Mouse (Mus musculus): ENCODE results near the gene Edem2. TPM values are rescaled to one million over a fixed set of nuclear protein-coding genes. Genes with fewer than 3 reads are reported as not detected.
A peak's percentile ranks its signal among the peaks of the same experiment; 100 is the strongest.

The Edem2 gene
- polyA plus RNA-seq (2012; ENCODE audit: insufficient read depth, insufficient read length, missing spikeins): 13.0 and 13.7 TPM in 2 replicates

- H3K4me3 ChIP-seq (ENCODE audit: insufficient read depth, low read depth, low read length): peak within 1 kb of the TSS; percentile 97
- peaks cover 5% of the 10 kb centered on the region for H3K4me1 ChIP-seq (ENCODE audit: control insufficient read depth, insufficient read depth, insufficient read length, low read length)
- H3K27ac ChIP-seq (replicated peaks; ENCODE audit: low read depth, low read length): no peak within 1 kb of the TSS
Observed at GRCm38 (mm10) chr2:155729158-155729645, at the start of gene Edem2. Gene Edem2 (minus strand): TSS chr2:155729475.

DNA sequence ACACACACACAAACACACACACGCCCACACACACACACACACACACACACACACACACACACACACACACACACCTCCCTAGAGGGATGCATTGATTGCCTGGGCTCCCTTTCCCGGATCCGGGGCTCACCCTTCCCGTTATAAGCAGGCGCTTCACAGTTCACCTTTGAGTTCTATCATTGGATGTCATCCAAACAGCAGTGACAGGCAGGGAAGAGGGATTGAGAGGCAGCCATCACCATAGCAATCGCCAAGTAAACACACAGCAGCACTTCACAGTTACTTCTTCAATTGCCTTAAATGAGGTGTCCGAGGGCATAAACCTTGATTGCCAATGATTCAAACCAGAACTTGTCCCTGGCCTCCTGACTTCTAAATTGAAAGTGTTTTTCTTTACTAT is 49.8 kb upstream of the Edem2 start:
- H3K4me1 ChIP-seq (ENCODE audit: control insufficient read depth, insufficient read depth, insufficient read length, low read length): no peaks in the 10 kb centered on the region
- no peak overlapping the region for H3K4me3 ChIP-seq (ENCODE audit: insufficient read depth, low read depth, low read length)
- no peak overlapping the region for H3K27ac ChIP-seq (replicated peaks; ENCODE audit: low read depth, low read length)

DNA sequence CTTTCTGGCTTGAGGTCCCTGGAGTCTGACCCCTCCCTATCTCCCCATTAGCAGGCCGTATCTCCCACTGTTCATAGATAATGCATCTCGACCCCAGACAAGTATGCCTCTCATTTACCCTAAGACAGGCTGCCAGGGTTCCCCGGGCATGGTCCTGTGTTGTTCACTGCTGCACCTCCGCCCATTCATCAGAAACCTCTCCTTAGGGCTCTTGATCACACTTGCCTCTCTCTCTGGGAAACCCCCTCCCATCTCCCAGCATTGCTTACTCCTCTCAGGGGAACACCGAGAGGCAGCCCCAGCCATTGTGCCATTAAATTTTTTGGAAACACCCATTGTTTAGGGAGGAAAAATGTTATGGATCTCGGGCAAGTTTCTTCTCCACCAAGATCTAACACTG is 48.7 kb upstream of the Edem2 start:
- no peak overlapping the region for H3K4me3 ChIP-seq (ENCODE audit: insufficient read depth, low read depth, low read length)

GRCm38 (mm10) chr2:155777688-155777985 is 48.4 kb upstream of the Edem2 start:
- no peaks in the 10 kb centered on the region for H3K4me1 ChIP-seq (ENCODE audit: control insufficient read depth, insufficient read depth, insufficient read length, low read length)
- H3K4me3 ChIP-seq (ENCODE audit: insufficient read depth, low read depth, low read length): no peak overlapping the region
- H3K27ac ChIP-seq (replicated peaks; ENCODE audit: low read depth, low read length): no peak overlapping the region

More for the DNA sequence above, 48.7 kb upstream of the Edem2 start:
- no peak overlapping the region for H3K27ac ChIP-seq (replicated peaks; ENCODE audit: low read depth, low read length)
- no peaks in the 10 kb centered on the region for H3K4me1 ChIP-seq (ENCODE audit: control insufficient read depth, insufficient read depth, insufficient read length, low read length)

GRCm38 (mm10) chr2:155776824-155777687 is 47.8 kb upstream of the Edem2 start:
- Histone ChIP-seq H3K4me1 (ENCODE audit: control insufficient read depth, insufficient read depth, insufficient read length, low read length) (no peaks in the 10 kb centered on the region), H3K27ac (replicated peaks; ENCODE audit: low read depth, low read length) (no peak overlapping the region), H3K4me3 (ENCODE audit: insufficient read depth, low read depth, low read length) (no peak overlapping the region)

DNA sequence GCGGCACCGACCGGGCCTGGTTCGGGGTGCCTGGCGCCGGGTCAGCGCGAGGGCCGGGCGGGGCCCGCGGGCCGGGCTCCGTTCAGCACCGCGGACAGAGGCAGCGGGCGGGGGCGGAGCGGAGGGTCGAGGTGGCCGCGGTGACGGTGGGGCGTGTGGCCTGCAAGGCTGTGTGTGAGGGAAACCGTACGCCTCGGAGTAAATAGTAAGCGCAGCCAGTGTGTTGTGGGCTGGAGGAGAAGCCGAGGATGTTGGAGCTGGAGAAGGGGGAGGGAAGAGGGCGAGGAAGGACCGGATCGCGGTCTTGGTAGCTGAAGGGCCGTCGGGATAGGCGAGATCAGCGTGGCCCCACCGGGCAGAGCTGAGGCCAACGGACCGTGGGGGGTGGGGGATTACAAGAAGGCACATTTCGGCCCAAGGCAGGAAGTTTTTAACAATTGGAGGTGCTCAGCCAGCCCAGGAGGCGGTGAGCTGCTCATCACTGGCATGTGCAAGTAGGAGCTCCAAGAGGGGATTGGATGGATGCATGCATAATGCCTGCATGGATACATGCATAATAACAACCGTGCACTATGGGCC is 46.5 kb upstream of the Edem2 start:
- no peak overlapping the region for H3K27ac ChIP-seq (replicated peaks; ENCODE audit: low read depth, low read length)
- no peaks in the 10 kb centered on the region for H3K4me1 ChIP-seq (ENCODE audit: control insufficient read depth, insufficient read depth, insufficient read length, low read length)
- H3K4me3 ChIP-seq (ENCODE audit: insufficient read depth, low read depth, low read length): peak overlapping the region; percentile 27

DNA sequence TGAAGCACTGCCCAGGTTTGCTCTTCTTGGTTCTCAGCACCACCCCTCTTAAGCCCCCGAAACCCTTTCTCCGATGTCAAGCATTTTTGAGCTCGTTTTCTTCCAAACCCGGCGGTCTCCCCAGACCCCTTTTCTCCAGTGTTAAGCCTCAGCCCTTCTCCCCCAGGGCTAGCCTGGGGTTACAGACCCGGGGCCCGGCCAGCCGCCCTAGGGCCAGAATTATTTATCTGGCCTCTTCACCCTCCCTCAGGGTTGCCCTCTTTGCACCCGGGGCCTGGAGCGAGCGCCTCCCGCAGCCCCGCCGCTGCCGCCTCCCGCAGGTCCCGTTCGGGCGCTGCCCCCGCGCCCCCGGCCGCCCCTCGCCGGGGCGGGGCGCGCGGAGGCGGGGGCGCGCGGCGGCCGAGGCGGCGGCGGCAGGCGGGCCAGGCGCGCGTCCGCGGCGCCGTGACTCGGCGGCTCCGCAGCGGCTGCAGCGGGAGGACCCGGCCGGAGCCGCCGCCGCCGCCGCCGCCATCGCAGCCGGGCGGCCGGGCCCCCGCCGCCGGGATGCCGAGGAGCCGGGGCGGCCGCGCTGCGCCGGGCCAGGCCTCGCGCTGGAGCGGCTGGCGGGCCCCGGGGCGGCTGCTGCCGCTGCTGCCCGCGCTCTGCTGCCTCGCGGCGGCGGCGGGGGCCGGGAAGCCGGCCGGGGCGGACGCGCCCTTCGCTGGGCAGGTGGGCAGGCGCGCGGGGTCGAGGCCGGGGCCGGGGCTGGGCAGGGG is 45.8 kb upstream of the Edem2 start, which contains the start of gene Mmp24:
Mmp24 (plus strand) TSS at position 416 of the 758 bp plus-strand sequence.
- no peaks in the 10 kb centered on the region for H3K4me1 ChIP-seq (ENCODE audit: control insufficient read depth, insufficient read depth, insufficient read length, low read length)
- H3K4me3 ChIP-seq (ENCODE audit: insufficient read depth, low read depth, low read length): peak within 1 kb of the TSS; percentile 27
- no peak within 1 kb of the TSS for H3K27ac ChIP-seq (replicated peaks; ENCODE audit: low read depth, low read length)

DNA sequence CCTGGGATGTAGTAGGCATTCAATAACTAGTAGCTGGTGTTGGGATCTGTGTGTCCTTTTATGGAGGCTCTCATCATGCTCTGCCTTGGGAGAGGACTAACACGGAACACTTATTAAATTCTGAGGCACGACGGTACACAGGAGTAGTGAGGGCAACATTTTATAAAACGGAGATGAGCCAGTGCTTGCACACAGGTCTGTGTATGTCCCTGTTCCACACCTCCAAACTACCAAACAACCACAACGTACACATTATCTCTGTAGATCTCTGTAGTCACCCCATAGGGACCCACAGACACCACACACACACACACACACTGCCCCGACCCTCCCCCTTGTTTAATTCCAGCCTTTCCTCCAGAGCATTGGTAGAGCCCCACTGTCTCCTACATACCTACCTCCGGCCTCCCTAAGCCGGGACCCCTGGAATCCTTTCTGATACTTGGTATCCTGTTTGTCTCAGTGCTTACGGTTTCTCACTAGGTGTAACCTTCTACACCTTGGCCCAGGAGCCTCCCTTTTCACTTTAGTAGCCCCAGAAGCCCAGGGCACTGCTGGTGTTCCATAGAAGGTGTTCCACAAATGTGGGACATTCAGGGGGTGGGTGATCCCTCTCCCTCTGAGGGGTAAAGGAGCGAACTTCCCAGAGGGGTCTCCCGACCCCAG is 45.1 kb upstream of the Edem2 start:
- Histone ChIP-seq H3K4me3 (ENCODE audit: insufficient read depth, low read depth, low read length) (no peak overlapping the region), H3K4me1 (ENCODE audit: control insufficient read depth, insufficient read depth, insufficient read length, low read length) (no peaks in the 10 kb centered on the region), H3K27ac (replicated peaks; ENCODE audit: low read depth, low read length) (no peak overlapping the region)

DNA sequence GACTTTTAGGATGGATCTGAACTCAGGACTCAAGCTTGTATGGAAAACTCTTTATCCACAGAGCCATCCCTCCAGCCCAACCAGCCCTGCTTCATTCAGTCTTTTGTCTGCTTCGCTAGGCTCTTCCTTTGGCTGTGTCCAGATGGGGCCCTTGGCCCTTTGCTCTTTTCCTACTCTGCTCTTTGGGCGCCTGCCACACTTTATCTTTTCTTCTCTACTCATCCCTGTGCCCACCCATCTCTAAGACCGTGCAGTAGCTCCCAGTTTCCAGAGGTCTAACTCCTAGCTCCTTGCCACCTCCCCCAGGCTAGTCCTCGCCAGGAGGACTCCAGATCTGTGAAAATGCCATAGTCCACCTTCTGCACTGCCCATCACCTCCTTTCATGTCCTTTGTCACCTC is 44.4 kb upstream of the Edem2 start:
- Histone ChIP-seq H3K4me1 (ENCODE audit: control insufficient read depth, insufficient read depth, insufficient read length, low read length) (no peaks in the 10 kb centered on the region), H3K27ac (replicated peaks; ENCODE audit: low read depth, low read length) (no peak overlapping the region), H3K4me3 (ENCODE audit: insufficient read depth, low read depth, low read length) (no peak overlapping the region)

- H3K27ac ChIP-seq (replicated peaks; ENCODE audit: low read depth, low read length): no peak overlapping the region
- H3K4me1 ChIP-seq (ENCODE audit: control insufficient read depth, insufficient read depth, insufficient read length, low read length): no peaks in the 10 kb centered on the region
- no peak overlapping the region for H3K4me3 ChIP-seq (ENCODE audit: insufficient read depth, low read depth, low read length)
Observed at GRCm38 (mm10) chr2:155764679-155765418, 35.6 kb upstream of the Edem2 start.

DNA sequence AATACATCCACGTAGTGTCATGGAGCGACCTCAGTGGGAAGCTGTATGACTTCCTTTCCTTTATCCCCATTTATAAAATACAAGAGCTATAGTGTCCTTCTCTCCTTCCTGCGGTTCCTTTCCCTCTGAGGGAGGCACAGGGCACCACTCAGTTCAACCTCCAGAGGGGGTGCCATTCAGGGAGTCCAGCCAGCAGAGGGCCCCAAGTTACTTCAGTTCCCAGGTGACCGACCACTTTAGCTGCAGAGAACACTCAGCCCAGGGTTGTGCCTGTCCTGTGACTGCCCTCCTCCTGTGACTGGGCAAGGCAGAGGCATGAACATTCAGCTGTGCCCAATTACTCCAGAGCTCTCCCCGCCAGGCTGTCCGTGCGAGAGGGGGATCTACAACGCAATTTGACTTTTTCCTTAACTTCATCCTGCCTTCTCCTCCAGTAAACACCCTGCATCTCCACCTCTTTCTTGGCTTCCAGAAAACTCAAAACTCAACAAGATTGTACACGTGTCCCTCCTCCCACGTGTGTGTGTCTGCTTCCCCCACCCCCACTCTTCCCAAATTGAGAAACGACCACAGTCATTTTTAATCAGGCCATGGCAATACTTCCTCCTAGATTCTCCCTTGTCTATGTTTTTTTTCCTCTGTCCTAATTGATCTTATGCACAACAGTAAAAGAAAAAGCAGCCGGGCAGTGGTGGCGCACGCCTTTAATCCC is 27.7 kb upstream of the Edem2 start:
- H3K4me3 ChIP-seq (ENCODE audit: insufficient read depth, low read depth, low read length): no peak overlapping the region
- H3K4me1 ChIP-seq (ENCODE audit: control insufficient read depth, insufficient read depth, insufficient read length, low read length): no peaks in the 10 kb centered on the region
- H3K27ac ChIP-seq (replicated peaks; ENCODE audit: low read depth, low read length): no peak overlapping the region

DNA sequence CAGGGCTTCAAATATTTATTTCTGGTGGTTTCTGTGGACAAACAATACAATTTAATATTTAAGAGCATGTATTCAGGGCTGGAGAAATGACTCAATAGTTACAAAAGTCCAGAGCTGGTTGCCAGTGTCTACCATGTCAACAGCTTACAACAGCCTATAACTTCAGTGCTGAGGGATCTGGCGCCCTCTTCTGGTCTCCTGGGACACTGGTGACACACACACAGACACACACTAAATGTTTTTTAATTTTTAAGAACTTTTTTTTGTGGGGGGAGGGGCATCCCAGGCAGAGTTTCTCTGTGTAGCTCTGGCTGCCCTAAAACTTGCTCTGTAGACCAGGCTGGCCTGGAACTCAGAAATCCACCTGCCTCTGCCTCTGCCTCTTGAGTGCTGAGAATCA is 26.5 kb upstream of the Edem2 start:
- H3K4me1 ChIP-seq (ENCODE audit: control insufficient read depth, insufficient read depth, insufficient read length, low read length): no peaks in the 10 kb centered on the region; the same call in 1 of the 2 replicates
- H3K4me3 ChIP-seq (ENCODE audit: insufficient read depth, low read depth, low read length): no peak overlapping the region
- H3K27ac ChIP-seq (replicated peaks; ENCODE audit: low read depth, low read length): no peak overlapping the region

DNA sequence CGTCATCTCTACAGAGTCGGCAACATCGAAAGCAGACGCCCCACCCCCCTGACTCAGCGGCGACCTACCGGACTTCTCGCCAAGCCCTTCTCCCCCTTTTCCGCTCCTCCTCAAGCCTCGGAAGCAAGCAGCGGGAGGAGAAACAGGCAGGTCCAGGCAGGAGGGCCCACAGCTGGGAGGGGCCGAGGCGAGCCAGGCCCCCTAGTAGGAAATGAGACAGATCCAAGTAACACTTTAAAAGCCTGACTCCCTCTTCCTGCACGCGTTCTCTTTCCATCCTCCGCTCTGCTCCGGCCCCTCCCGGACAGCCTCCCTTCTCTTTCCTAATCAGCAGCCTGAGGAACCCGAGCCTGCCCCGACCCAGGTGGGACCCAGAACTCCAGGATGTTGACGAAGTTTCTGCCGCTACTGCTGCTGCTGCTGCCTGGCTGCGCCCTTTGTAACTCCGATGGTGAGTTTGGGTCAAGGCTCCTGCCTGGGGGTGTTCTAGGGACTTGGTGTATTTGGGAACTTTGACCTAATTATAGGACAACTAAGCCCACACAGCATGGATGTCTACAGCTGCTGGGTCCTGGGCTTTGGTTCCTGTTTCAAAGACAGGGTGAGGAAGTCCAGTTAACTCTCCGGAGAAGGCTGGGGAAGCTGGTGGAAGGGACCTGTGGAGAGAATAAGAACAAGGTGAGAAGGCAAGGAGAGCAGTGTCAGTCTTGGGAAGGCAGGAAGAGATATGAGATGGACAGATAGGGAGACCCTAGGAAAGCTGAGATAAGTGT is 21.9 kb upstream of the Edem2 start, which contains the start of gene Procr:
Procr (plus strand) TSS at position 104 of the 773 bp plus-strand sequence.
- Histone ChIP-seq H3K4me3 (ENCODE audit: insufficient read depth, low read depth, low read length) (peak within 1 kb of the TSS; percentile 57), H3K27ac (replicated peaks; ENCODE audit: low read depth, low read length) (0 out of 2 replicates have a peak within 1 kb of the TSS, but pooled peaks have one; percentile 9), H3K4me1 (ENCODE audit: control insufficient read depth, insufficient read depth, insufficient read length, low read length) (no peaks in the 10 kb centered on the region; the same call in 1 of the 2 replicates)
